Mouse (Mus musculus) stomach, postnatal 0 days (tissue): ENCODE measurements around the gene Bank1. TPM values are rescaled to one million over a fixed set of nuclear protein-coding genes. Genes with fewer than 3 reads are reported as not detected.

Source experiments
- ATAC-seq: fragments of 200-750 bp; cut with Nextera tagmentation; 2 replicates; pipeline ENCODE4 v1.8.0; 2017; ENCODE audit not compliant: low FRiP score, low TSS enrichment
- DNase-seq: peaks from one replicate; pipeline ENCODE4 v3.0.0-alpha.2; 2016; ENCODE audit warnings: low spot score
- H3K27ac ChIP-seq: fragments of 300-500 bp; sonication (generic); replicated peaks from 2 replicates; pipeline ENCODE4 v1.5.1; 2014; ENCODE audit warnings: mild to moderate bottlenecking, control low read depth
- H3K27me3 ChIP-seq: fragments of 300-500 bp; sonication (generic); 2 replicates; pipeline ENCODE4 v1.6.1; 2014; ENCODE audit warnings: low read length; ENCODE audit not compliant: control insufficient read depth, insufficient read depth
- H3K36me3 ChIP-seq: fragments of 300-500 bp; sonication (generic); 2 replicates; pipeline ENCODE4 v1.6.1; 2014; ENCODE audit warnings: low read length, mixed read lengths; ENCODE audit not compliant: control insufficient read depth, insufficient read depth
- H3K4me1 ChIP-seq: fragments of 300-500 bp; sonication (generic); replicated peaks from 2 replicates; pipeline ENCODE4 v1.6.1; 2014; ENCODE audit warnings: antibody characterized with exemption; ENCODE audit not compliant: control insufficient read depth, insufficient read depth
- H3K4me2 ChIP-seq: fragments of 300-500 bp; sonication (generic); replicated peaks from 2 replicates; pipeline ENCODE4 v1.6.1; 2014; ENCODE audit warnings: low read depth, mild to moderate bottlenecking, control low read depth, moderate library complexity
- H3K4me3 ChIP-seq: fragments of 300-500 bp; sonication (generic); 2 replicates; pipeline ENCODE4 v1.5.1; 2014; ENCODE audit warnings: low read depth, low read length, control low read depth
- H3K9ac ChIP-seq: fragments of 300-500 bp; sonication (generic); 2 replicates; pipeline ENCODE4 v1.6.1; 2014; ENCODE audit warnings: mild to moderate bottlenecking, low read length, control low read depth, mixed read lengths
- H3K9me3 ChIP-seq: fragments of 300-500 bp; sonication (generic); 2 replicates; pipeline ENCODE4 v1.6.1; 2016; ENCODE audit warnings: low read length; ENCODE audit not compliant: control insufficient read depth
- CTCF ChIP-seq: IDR thresholded peaks from 2 replicates; pipeline ENCODE4 v1.5.1; 2016; ENCODE audit warnings: antibody characterized with exemption, low read depth, mild to moderate bottlenecking, moderate library complexity
- EP300 ChIP-seq: optimal IDR thresholded peaks from 2 replicates; pipeline ENCODE3; 2016; ENCODE audit warnings: antibody characterized with exemption
- WGBS: fragments of 180-500 bp; shearing (Covaris S2); extraction: QIAGEN DNeasy Blood & Tissue Kit; methylation state at CpG from one replicate; pipeline ENCODE4 v1.1.7; 2014; 5-methylcytosine and 5-hydroxymethylcytosine counted together
- polyA plus RNA-seq: library from polyadenylated mRNA; unstranded; fragments of >200 nt; fragmentation: Nextera tagmentation; extraction: Ambion mirVana; gene quantifications from 2 replicates; pipeline ENCODE4 v1.2.1, GENCODE M21; 2015

Gene Bank1
- polyA plus RNA-seq, 1 experiment from 2014 or later, result 0.93 TPM

- WGBS, result 97% methylated on average over 1 of the region's 1 CpGs
- Histone ChIP-seq H3K36me3 (no peaks in the 10 kb centered on the region), H3K4me1 (no peaks in the 10 kb centered on the region), H3K27ac (no peak overlapping the region), H3K9ac (no peak overlapping the region), H3K27me3 (no peaks in the 10 kb centered on the region), H3K4me2 (no peak overlapping the region), H3K9me3 (no peaks in the 10 kb centered on the region), H3K4me3 (no peak overlapping the region)
- ATAC-seq, result no peak
- no peak for DNase-seq
- no peak for TF ChIP-seq CTCF
- no peak for TF ChIP-seq EP300
These were observed 136.1 kb downstream of the Bank1 start for GRCm38 (mm10) chr3:136189661-136190228.

GRCm38 (mm10) chr3:136186548-136187113, 139.2 kb downstream of the Bank1 start:
- Histone ChIP-seq H3K27me3 (no peaks in the 10 kb centered on the region), H3K4me1 (no peaks in the 10 kb centered on the region), H3K27ac (no peak overlapping the region), H3K9me3 (no peaks in the 10 kb centered on the region), H3K4me3 (no peak overlapping the region), H3K36me3 (no peaks in the 10 kb centered on the region), H3K4me2 (no peak overlapping the region), H3K9ac (no peak overlapping the region)
- WGBS, result 91% methylated on average over 3 of the region's 3 CpGs
- no peak for TF ChIP-seq EP300
- TF ChIP-seq CTCF, result no peak
- ATAC-seq, result no peak
- no peak for DNase-seq

GRCm38 (mm10) chr3:136171631-136172030, 154.2 kb downstream of the Bank1 start:
- no peak overlapping the region for H3K9ac ChIP-seq
- H3K4me3 ChIP-seq, result no peak overlapping the region
- H3K9me3 ChIP-seq, result no peaks in the 10 kb centered on the region
- H3K27ac ChIP-seq, result no peak overlapping the region
- H3K27me3 ChIP-seq, result no peaks in the 10 kb centered on the region
- DNase-seq (no peak), ATAC-seq (no peak)
- H3K4me1 ChIP-seq, result no peaks in the 10 kb centered on the region
- no peaks in the 10 kb centered on the region for H3K36me3 ChIP-seq
- TF ChIP-seq EP300 (no peak), CTCF (no peak)
- H3K4me2 ChIP-seq, result no peak overlapping the region

GRCm38 (mm10) chr3:136168071-136168470, 157.8 kb downstream of the Bank1 start:
- no peak for DNase-seq
- TF ChIP-seq EP300, result no peak
- TF ChIP-seq CTCF, result no peak
- no peaks in the 10 kb centered on the region for H3K27me3 ChIP-seq
- H3K4me1 ChIP-seq, result no peaks in the 10 kb centered on the region
- 65% methylated on average over 4 of the region's 4 CpGs for WGBS
- no peaks in the 10 kb centered on the region for H3K9me3 ChIP-seq
- no peak for ATAC-seq
- H3K4me2 ChIP-seq, result no peak overlapping the region
- H3K27ac ChIP-seq, result no peak overlapping the region
- H3K9ac ChIP-seq, result no peak overlapping the region
- no peaks in the 10 kb centered on the region for H3K36me3 ChIP-seq
- no peak overlapping the region for H3K4me3 ChIP-seq

- TF ChIP-seq EP300 (no peak), CTCF (no peak)
- WGBS, result 61% methylated on average over 4 of the region's 4 CpGs
- no peak overlapping the region for H3K4me2 ChIP-seq
- no peak overlapping the region for H3K27ac ChIP-seq
- H3K4me3 ChIP-seq, result no peak overlapping the region
- ATAC-seq (no peak), DNase-seq (no peak)
- no peaks in the 10 kb centered on the region for H3K9me3 ChIP-seq
- no peak overlapping the region for H3K9ac ChIP-seq
- H3K36me3 ChIP-seq, result no peaks in the 10 kb centered on the region
- no peaks in the 10 kb centered on the region for H3K4me1 ChIP-seq
- no peaks in the 10 kb centered on the region for H3K27me3 ChIP-seq
These were observed 159.2 kb downstream of the Bank1 start for GRCm38 (mm10) chr3:136166671-136167070.

GRCm38 (mm10) chr3:136166033-136166361, 159.9 kb downstream of the Bank1 start:
- H3K4me3 ChIP-seq, result no peak overlapping the region
- H3K27me3 ChIP-seq, result no peaks in the 10 kb centered on the region
- H3K4me1 ChIP-seq, result no peaks in the 10 kb centered on the region
- DNase-seq, result no peak
- no peak overlapping the region for H3K27ac ChIP-seq
- H3K9ac ChIP-seq, result no peak overlapping the region
- H3K36me3 ChIP-seq, result no peaks in the 10 kb centered on the region
- no peak for ATAC-seq
- H3K4me2 ChIP-seq, result no peak overlapping the region
- TF ChIP-seq CTCF (no peak), EP300 (no peak)
- 59% methylated on average over 2 of the region's 2 CpGs for WGBS
- no peaks in the 10 kb centered on the region for H3K9me3 ChIP-seq
